Mouse (Mus musculus) right cerebral cortex, postnatal 25 days (tissue): ENCODE results near the gene Cacnb4.

Source experiments
- DNase-seq: peaks from one replicate; pipeline ENCODE4 v3.0.0; 2022

Gene Cacnb4

GRCm38 (mm10) chr2:52603935-52604650 is 72.5 kb downstream of the Cacnb4 start:
- no peak for DNase-seq

GRCm38 (mm10) chr2:52603421-52603820 is 73.2 kb downstream of the Cacnb4 start:
- no peak for DNase-seq

- DNase-seq: no peak
Observed at GRCm38 (mm10) chr2:52602921-52603320, 73.7 kb downstream of the Cacnb4 start.

- no peak for DNase-seq
Observed at GRCm38 (mm10) chr2:52602228-52602627, 74.4 kb downstream of the Cacnb4 start.

GRCm38 (mm10) chr2:52597511-52597910 is 79.1 kb downstream of the Cacnb4 start:
- no peak for DNase-seq

- peak; percentile 28 for DNase-seq
Observed at GRCm38 (mm10) chr2:52593814-52594213, 82.8 kb downstream of the Cacnb4 start.

GRCm38 (mm10) chr2:52593260-52593659 is 83.4 kb downstream of the Cacnb4 start:
- DNase-seq: no peak

GRCm38 (mm10) chr2:52590970-52591347 is 85.7 kb downstream of the Cacnb4 start:
- peak; percentile 71 for DNase-seq

- DNase-seq: peak; percentile 36
Observed at GRCm38 (mm10) chr2:52590340-52590969, 86.2 kb downstream of the Cacnb4 start.

- no peak for DNase-seq
Observed at GRCm38 (mm10) chr2:52589514-52589913, 87.1 kb downstream of the Cacnb4 start.

GRCm38 (mm10) chr2:52585384-52585783 is 91.2 kb downstream of the Cacnb4 start:
- no peak for DNase-seq

GRCm38 (mm10) chr2:52581132-52581781 is 95.4 kb downstream of the Cacnb4 start:
- no peak for DNase-seq

- no peak for DNase-seq
Observed at GRCm38 (mm10) chr2:52580697-52581096, 95.9 kb downstream of the Cacnb4 start.

- no peak for DNase-seq
Observed at GRCm38 (mm10) chr2:52578846-52579245, 97.8 kb downstream of the Cacnb4 start.

- DNase-seq: no peak
Observed at GRCm38 (mm10) chr2:52577700-52578099, 98.9 kb downstream of the Cacnb4 start.

- DNase-seq: no peak
Observed at GRCm38 (mm10) chr2:52576546-52576945, 100.1 kb downstream of the Cacnb4 start.

- no peak for DNase-seq
Observed at GRCm38 (mm10) chr2:52575637-52576175, 100.9 kb downstream of the Cacnb4 start.

- DNase-seq: no peak
Observed at GRCm38 (mm10) chr2:52574929-52575328, 101.7 kb downstream of the Cacnb4 start.

GRCm38 (mm10) chr2:52572221-52572620 is 104.4 kb downstream of the Cacnb4 start:
- no peak for DNase-seq

GRCm38 (mm10) chr2:52571339-52571968 is 105.2 kb downstream of the Cacnb4 start:
- DNase-seq: no peak

- DNase-seq: no peak
Observed at GRCm38 (mm10) chr2:52570781-52571180, 105.8 kb downstream of the Cacnb4 start.

- no peak for DNase-seq
Observed at GRCm38 (mm10) chr2:52570171-52570570, 106.5 kb downstream of the Cacnb4 start.

- DNase-seq: no peak
Observed at GRCm38 (mm10) chr2:52568131-52568530, 108.5 kb downstream of the Cacnb4 start.
